Mouse (Mus musculus) forebrain, embryonic 12.5 days (tissue): Measurements from ENCODE around the gene Agbl4. TPM values are rescaled to one million over a fixed set of nuclear protein-coding genes. Genes with fewer than 3 reads are reported as not detected.

Experiments used
- ATAC-seq: fragments of 200-750 bp; cut with Nextera tagmentation; 2 replicates; pipeline ENCODE4 v1.8.0; 2017; ENCODE audit warnings: moderate TSS enrichment; ENCODE audit not compliant: low FRiP score
- H3K27ac ChIP-seq: fragments of 300-500 bp; sonication (generic); 2 replicates; pipeline ENCODE4 v1.5.1; 2016; ENCODE audit warnings: mild to moderate bottlenecking
- H3K27me3 ChIP-seq: fragments of 300-500 bp; sonication (generic); 2 replicates; pipeline ENCODE4 v1.6.1; 2016; ENCODE audit warnings: mild to moderate bottlenecking
- H3K36me3 ChIP-seq: fragments of 300-500 bp; sonication (generic); replicated peaks from 2 replicates; pipeline ENCODE4 v1.6.1; 2016; ENCODE audit warnings: mild to moderate bottlenecking
- H3K4me1 ChIP-seq: fragments of 300-500 bp; sonication (generic); 2 replicates; pipeline ENCODE4 v1.6.1; 2016
- H3K4me2 ChIP-seq: fragments of 300-500 bp; sonication (generic); 2 replicates; pipeline ENCODE4 v1.6.1; 2016; ENCODE audit warnings: mild to moderate bottlenecking, moderate library complexity
- H3K4me3 ChIP-seq: fragments of 300-500 bp; sonication (generic); replicated peaks from 2 replicates; pipeline ENCODE4 v1.5.1; 2016; ENCODE audit warnings: mild to moderate bottlenecking
- H3K9ac ChIP-seq: fragments of 300-500 bp; sonication (generic); 2 replicates; pipeline ENCODE4 v1.6.1; 2016; ENCODE audit warnings: mild to moderate bottlenecking
- H3K9me3 ChIP-seq: fragments of 300-500 bp; sonication (generic); 2 replicates; pipeline ENCODE4 v1.6.1; 2016
- whole genome bisulfite sequencing: fragments of 180-500 bp; shearing (Covaris S2); methylation state at CpG from one replicate; pipeline ENCODE4 v1.1.7; 2016; 5-methylcytosine and 5-hydroxymethylcytosine counted together
- polyA plus RNA-seq: library from polyadenylated mRNA; unstranded; fragments of >200 nt; fragmentation: Nextera tagmentation; extraction: Ambion mirVana; gene quantifications from 2 replicates; pipeline ENCODE4 v1.2.1, GENCODE M21; 2016

Agbl4 gene
- polyA plus RNA-seq, 1 experiment from 2014 or later: 1.9 TPM

GRCm38 (mm10) chr4:111419476-111419875 is 1022.0 kb downstream of the Agbl4 start:
- peaks cover 13% of the 10 kb centered on the region; the same call in 1 of the 2 replicates for H3K36me3 ChIP-seq
- ATAC-seq: no peak
- no peak overlapping the region for H3K4me3 ChIP-seq
- H3K9me3 ChIP-seq: no peaks in the 10 kb centered on the region
- WGBS: 93% methylated on average over 1 of the region's 1 CpGs
- H3K27me3 ChIP-seq: no peaks in the 10 kb centered on the region
- H3K4me2 ChIP-seq: no peak overlapping the region
- no peak overlapping the region for H3K27ac ChIP-seq
- peaks cover 23% of the 10 kb centered on the region for H3K4me1 ChIP-seq
- no peak overlapping the region for H3K9ac ChIP-seq

DNA sequence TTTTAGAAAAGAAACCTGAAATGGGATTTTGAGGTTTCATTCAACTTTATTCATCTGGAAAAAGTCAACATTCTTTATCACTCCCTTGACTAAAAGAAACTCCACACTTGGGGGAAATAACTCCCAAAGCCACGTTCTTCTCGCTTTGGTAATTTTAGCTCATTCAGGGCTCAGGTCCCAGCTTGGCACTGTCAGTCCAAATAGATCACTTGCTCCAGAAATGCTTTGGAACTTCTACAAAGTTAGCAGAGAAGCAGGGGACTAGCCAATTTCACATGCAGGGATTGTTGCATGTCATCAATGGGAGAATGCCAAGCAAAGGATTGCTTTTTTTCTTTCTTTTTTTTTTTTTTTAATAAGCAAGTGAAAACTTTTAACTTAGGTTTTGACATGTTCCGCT is 1022.6 kb downstream of the Agbl4 start:
- Histone ChIP-seq H3K4me3 (no peak overlapping the region), H3K4me1 (peaks cover 23% of the 10 kb centered on the region), H3K9ac (no peak overlapping the region), H3K27me3 (no peaks in the 10 kb centered on the region), H3K36me3 (peaks cover 14% of the 10 kb centered on the region; the same call in 1 of the 2 replicates), H3K4me2 (no peak overlapping the region), H3K9me3 (no peaks in the 10 kb centered on the region), H3K27ac (no peak overlapping the region)
- WGBS: 86% methylated on average over 3 of the region's 3 CpGs
- no peak for ATAC-seq

- Histone ChIP-seq H3K4me1 (peaks cover 19% of the 10 kb centered on the region), H3K36me3 (peaks cover 19% of the 10 kb centered on the region; the same call in 1 of the 2 replicates), H3K4me2 (no peak overlapping the region), H3K4me3 (no peak overlapping the region), H3K9me3 (no peaks in the 10 kb centered on the region), H3K9ac (no peak overlapping the region), H3K27ac (no peak overlapping the region), H3K27me3 (no peaks in the 10 kb centered on the region)
- ATAC-seq: no peak
- WGBS: 80% methylated on average over 4 of the region's 4 CpGs
Observed at GRCm38 (mm10) chr4:111420955-111421354, 1023.5 kb downstream of the Agbl4 start.

DNA sequence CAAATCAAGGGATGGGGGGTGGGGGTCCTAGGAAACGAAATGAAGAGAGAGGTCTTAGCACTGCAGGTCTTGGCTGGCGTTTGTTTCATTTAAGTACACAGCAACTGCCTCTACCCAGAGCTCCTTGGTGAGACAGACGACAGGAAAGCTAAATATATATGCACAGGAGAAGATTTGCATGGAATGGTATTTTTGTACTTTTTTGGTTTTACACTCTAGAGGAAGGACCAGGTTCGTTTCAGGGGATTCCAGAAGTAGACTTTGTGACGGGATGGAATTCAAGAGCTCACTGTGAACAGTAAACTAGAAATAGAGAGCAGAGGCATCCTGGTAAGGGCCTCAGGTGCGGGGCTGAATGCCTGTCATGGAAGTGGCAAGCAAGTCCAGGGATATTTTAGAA is 1024.3 kb downstream of the Agbl4 start:
- Histone ChIP-seq H3K4me2 (no peak overlapping the region), H3K27me3 (no peaks in the 10 kb centered on the region), H3K9me3 (no peaks in the 10 kb centered on the region), H3K9ac (no peak overlapping the region), H3K36me3 (peaks cover 19% of the 10 kb centered on the region; the same call in 1 of the 2 replicates), H3K27ac (no peak overlapping the region), H3K4me3 (no peak overlapping the region), H3K4me1 (peaks cover 10% of the 10 kb centered on the region)
- WGBS: 91% methylated on average over 6 of the region's 6 CpGs
- no peak for ATAC-seq

- H3K4me2 ChIP-seq: no peak overlapping the region
- H3K9ac ChIP-seq: no peak overlapping the region
- ATAC-seq: no peak
- WGBS: 97% methylated on average over 1 of the region's 1 CpGs
- H3K36me3 ChIP-seq: peaks cover 8% of the 10 kb centered on the region; the same call in 1 of the 2 replicates
- H3K9me3 ChIP-seq: no peaks in the 10 kb centered on the region
- H3K4me1 ChIP-seq: no peaks in the 10 kb centered on the region
- no peaks in the 10 kb centered on the region for H3K27me3 ChIP-seq
- H3K27ac ChIP-seq: no peak overlapping the region
- H3K4me3 ChIP-seq: no peak overlapping the region
Observed at GRCm38 (mm10) chr4:111424371-111424950, 1027.0 kb downstream of the Agbl4 start.

GRCm38 (mm10) chr4:111425170-111425569 is 1027.7 kb downstream of the Agbl4 start:
- Histone ChIP-seq H3K9me3 (no peaks in the 10 kb centered on the region), H3K36me3 (peaks cover 8% of the 10 kb centered on the region; the same call in 1 of the 2 replicates), H3K27ac (no peak overlapping the region), H3K4me2 (no peak overlapping the region), H3K4me1 (no peaks in the 10 kb centered on the region), H3K4me3 (no peak overlapping the region), H3K9ac (no peak overlapping the region), H3K27me3 (no peaks in the 10 kb centered on the region)
- WGBS: 80% methylated on average over 6 of the region's 6 CpGs
- ATAC-seq: no peak

DNA sequence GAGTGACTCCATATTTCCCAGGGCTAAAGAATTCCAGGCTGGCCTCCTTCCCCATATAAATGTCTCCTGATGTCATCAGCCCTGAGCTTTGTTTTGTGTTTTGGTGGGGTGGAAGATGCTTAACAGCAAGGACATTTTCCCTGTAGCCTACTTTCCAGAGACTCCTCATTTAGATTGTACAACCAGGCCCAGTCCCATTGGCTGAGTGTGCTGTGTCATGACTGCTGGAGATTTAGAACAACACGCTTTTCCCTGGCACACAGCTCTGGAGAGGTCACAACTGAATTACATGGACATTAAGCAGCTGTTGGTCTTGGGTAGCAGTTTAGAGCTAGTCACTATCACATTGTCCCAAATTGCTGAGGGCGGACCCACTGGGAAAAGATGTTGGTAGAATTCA is 1033.7 kb downstream of the Agbl4 start:
- ATAC-seq: no peak
- Histone ChIP-seq H3K9me3 (no peaks in the 10 kb centered on the region), H3K9ac (no peak overlapping the region), H3K4me3 (no peak overlapping the region), H3K27ac (no peak overlapping the region), H3K27me3 (no peaks in the 10 kb centered on the region), H3K4me1 (no peaks in the 10 kb centered on the region), H3K36me3 (peaks cover 36% of the 10 kb centered on the region), H3K4me2 (no peak overlapping the region)
- WGBS: 90% methylated on average over 2 of the region's 2 CpGs

DNA sequence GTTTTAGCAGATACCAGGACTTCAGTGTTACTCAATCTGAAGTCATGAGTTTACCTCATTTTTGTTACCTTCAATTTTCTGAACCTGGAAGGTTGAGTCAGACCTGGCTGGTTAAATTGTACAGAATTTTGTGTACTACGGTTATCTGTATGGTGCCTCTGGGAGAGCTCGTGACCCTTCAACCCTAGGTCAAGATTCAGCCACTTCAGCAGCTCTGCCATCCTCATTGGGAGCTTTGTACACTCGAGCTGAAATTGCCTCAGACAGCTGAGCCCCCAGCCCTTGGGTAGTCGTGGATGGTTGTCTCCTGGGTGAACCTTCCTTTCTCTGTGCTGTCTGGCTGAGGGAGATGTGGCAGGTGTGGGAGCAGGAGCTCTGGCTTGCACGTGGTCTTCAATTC is 1034.6 kb downstream of the Agbl4 start:
- no peaks in the 10 kb centered on the region for H3K9me3 ChIP-seq
- H3K4me1 ChIP-seq: no peaks in the 10 kb centered on the region
- H3K36me3 ChIP-seq: peaks cover 43% of the 10 kb centered on the region
- no peak for ATAC-seq
- H3K4me2 ChIP-seq: no peak overlapping the region
- H3K4me3 ChIP-seq: no peak overlapping the region
- no peak overlapping the region for H3K27ac ChIP-seq
- no peaks in the 10 kb centered on the region for H3K27me3 ChIP-seq
- no peak overlapping the region for H3K9ac ChIP-seq
- 83% methylated on average over 5 of the region's 5 CpGs for WGBS

DNA sequence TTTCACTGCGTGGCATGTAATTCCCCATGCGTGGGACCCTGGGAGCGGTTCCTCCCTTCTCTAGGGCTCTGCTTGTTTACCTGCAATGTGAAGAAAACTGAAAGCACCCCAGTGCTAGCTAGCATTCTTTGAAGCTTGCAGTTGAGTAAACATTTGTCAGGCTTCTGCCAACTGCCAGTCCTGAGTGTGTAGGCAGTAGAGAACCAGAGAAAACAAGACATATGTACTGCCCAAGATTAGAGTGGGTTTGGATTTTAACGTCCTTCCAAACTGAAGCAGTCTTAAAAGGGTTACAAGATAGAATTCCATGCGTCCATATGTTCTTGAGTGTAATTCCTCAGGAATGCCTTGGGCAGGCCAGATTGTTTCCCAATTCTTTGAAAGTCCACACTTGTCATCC is 1035.0 kb downstream of the Agbl4 start:
- Histone ChIP-seq H3K27ac (no peak overlapping the region), H3K9ac (no peak overlapping the region), H3K36me3 (peaks cover 47% of the 10 kb centered on the region), H3K9me3 (no peaks in the 10 kb centered on the region), H3K4me2 (no peak overlapping the region), H3K27me3 (no peaks in the 10 kb centered on the region), H3K4me3 (no peak overlapping the region), H3K4me1 (no peaks in the 10 kb centered on the region)
- ATAC-seq: no peak
- WGBS: 92% methylated on average over 5 of the region's 5 CpGs

- Histone ChIP-seq H3K4me3 (no peak overlapping the region), H3K27me3 (peaks cover 36% of the 10 kb centered on the region), H3K4me1 (peaks cover 30% of the 10 kb centered on the region), H3K4me2 (no peak overlapping the region), H3K36me3 (peaks cover 18% of the 10 kb centered on the region), H3K9me3 (no peaks in the 10 kb centered on the region), H3K9ac (no peak overlapping the region), H3K27ac (no peak overlapping the region)
- no peak for ATAC-seq
- 52% methylated on average over 1 of the region's 1 CpGs for WGBS
Observed at GRCm38 (mm10) chr4:111441709-111442108, 1044.2 kb downstream of the Agbl4 start.

DNA sequence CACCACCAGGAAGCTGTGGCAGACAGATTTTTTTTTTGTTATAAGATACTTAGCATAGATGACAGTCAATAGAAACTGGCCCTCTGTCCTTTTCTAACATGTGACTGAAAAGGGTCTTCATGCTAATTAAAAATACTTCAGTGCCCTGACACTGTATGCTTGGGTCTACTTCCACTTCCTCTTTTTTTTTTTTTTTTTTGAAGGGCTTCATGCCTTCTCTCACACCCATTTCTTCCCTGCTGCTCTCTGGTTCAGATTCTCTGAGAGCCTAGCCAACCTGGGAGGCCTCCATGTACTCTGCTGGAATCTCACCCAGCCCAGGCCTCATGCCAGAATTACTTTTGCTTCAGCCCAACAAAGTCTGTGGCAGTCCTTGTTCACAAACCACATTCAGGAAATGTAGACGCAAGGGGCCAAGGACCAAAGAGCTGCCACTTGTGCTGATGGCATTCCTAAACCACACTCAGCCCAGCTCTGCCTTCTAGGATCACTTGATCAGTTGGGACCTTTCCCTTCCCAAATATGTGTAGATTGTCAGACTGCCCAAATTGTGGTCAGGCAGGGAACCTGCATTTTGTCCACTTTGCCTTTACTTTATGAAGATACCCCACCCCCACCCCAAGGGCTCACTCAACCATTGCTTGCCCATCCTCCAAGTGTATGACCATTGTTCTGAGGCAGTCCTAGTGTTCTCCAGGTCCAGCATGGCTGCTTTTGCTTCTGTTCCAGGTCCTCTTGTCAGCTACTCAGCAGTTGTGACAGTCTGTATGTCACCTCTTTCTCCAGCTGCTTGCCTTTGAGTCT is 1045.2 kb downstream of the Agbl4 start:
- H3K4me3 ChIP-seq: no peak overlapping the region
- peaks cover 8% of the 10 kb centered on the region for H3K36me3 ChIP-seq
- 81% methylated on average over 1 of the region's 1 CpGs for WGBS
- peaks cover 43% of the 10 kb centered on the region for H3K27me3 ChIP-seq
- H3K27ac ChIP-seq: no peak overlapping the region
- no peak for ATAC-seq
- H3K4me1 ChIP-seq: peaks cover 30% of the 10 kb centered on the region
- no peak overlapping the region for H3K4me2 ChIP-seq
- H3K9me3 ChIP-seq: no peaks in the 10 kb centered on the region
- H3K9ac ChIP-seq: no peak overlapping the region

DNA sequence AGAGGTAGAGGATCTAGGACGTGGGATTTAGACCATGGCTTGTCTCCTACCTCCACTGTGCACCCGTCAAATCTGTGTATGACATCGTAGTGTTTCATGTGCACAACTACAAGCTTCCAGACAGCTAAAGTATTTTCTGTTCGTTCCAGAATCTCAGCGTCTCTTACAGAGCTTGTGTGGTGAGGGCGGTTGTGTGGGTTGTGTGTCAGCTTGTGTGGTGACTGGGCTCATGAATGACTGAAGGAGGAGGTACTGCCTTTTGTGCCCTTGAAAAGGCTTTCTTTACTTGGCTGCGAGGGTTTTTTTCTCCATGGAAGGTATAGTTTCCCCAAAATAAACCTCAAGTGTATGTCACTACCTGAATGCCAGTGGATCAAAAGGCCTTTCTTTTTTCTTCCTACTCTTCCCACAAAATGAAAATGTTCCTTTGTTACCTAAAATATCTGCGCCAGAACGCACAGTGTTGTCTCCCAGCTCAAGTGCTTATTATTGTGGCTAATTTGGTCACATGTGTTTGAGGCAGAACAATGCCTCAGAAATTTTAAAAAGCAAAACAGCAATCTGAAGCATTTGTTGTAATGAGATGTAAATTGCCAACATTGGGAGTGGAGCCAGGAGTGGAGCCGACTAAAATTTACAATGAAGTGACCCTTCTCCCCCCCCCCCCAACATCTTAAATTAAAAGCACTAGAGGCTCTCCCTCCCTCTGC is 1046.6 kb downstream of the Agbl4 start:
- H3K4me3 ChIP-seq: no peak overlapping the region
- peaks cover 5% of the 10 kb centered on the region for H3K36me3 ChIP-seq
- H3K27me3 ChIP-seq: peaks cover 43% of the 10 kb centered on the region
- H3K9ac ChIP-seq: no peak overlapping the region
- peak overlapping the region; percentile 65 for H3K27ac ChIP-seq
- ATAC-seq: peak; percentile 80
- no peaks in the 10 kb centered on the region for H3K9me3 ChIP-seq
- peaks cover 30% of the 10 kb centered on the region for H3K4me1 ChIP-seq
- 20% methylated on average over 10 of the region's 10 CpGs for WGBS
- peak overlapping the region; percentile 22; the same call in 1 of the 2 replicates for H3K4me2 ChIP-seq
